Mouse (Mus musculus): ENCODE results near the gene Erf. TPM values are rescaled to one million over a fixed set of nuclear protein-coding genes. Genes with fewer than 3 reads are reported as not detected.
"Not testable (repeated sequence)": the region's sequence is repeated elsewhere in the genome, so short reads cannot be mapped to it uniquely, and the experiment has no call there.

Gene Erf
- polyA plus RNA-seq, 1 experiment from 2014 or later: 3.3 TPM

GRCm38 (mm10) chr7:25270652-25271633 is 20.4 kb upstream of the Erf start:
- H3K36me3 ChIP-seq (replicated peaks): 0 out of 2 replicates have a peak, but pooled peaks cover 3% of the 10 kb centered on the region
- no peak overlapping the region for H3K4me3 ChIP-seq
- no peaks in the 10 kb centered on the region for H3K9me3 ChIP-seq
- no peak overlapping the region for H3K27ac ChIP-seq
- ATAC-seq (replicated peaks): no peak
- H3K4me1 ChIP-seq: peaks cover 51% of the 10 kb centered on the region
- no peak overlapping the region for H3K9ac ChIP-seq
- 91% methylated on average over 35 of the region's 35 CpGs for WGBS
- H3K4me2 ChIP-seq: no peak overlapping the region; the same call in 1 of the 2 replicates
- H3K27me3 ChIP-seq (replicated peaks): no peaks in the 10 kb centered on the region

- Histone ChIP-seq H3K36me3 (replicated peaks) (no peaks in the 10 kb centered on the region), H3K4me3 (peak overlapping the region; percentile 85), H3K4me2 (peak overlapping the region; percentile 85), H3K27me3 (replicated peaks) (no peaks in the 10 kb centered on the region), H3K4me1 (peaks cover 39% of the 10 kb centered on the region), H3K9me3 (no peaks in the 10 kb centered on the region), H3K27ac (no peak overlapping the region), H3K9ac (peak overlapping the region; percentile 94)
- 81% methylated on average over 8 of the region's 8 CpGs for WGBS
- ATAC-seq (replicated peaks): no peak
Observed at GRCm38 (mm10) chr7:25269545-25270271, 19.1 kb upstream of the Erf start.

DNA sequence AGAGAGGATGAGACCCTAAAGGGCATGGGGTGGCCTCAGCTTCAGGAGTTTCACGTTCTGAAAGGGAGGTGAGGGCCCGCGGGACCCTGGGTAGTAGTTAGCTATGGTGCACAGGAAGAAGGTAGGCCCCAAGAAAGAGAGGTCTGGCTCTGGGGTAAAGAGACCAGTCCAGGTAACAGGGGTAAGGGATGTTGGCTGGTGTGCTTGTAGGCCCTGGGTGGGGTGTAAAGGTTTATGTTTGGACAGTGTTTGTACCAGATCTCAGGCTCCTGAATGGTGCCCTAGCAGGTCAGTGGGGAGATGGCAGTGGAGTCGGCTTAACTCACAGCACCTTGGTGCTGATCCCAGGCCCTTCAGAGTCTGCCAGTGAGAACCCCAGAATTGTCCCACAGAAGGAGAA is 18.5 kb upstream of the Erf start:
- Histone ChIP-seq H3K4me2 (peak overlapping the region; percentile 85), H3K27me3 (replicated peaks) (no peaks in the 10 kb centered on the region), H3K27ac (peak overlapping the region; percentile 90), H3K9ac (peak overlapping the region; percentile 94), H3K4me1 (peaks cover 35% of the 10 kb centered on the region), H3K4me3 (peak overlapping the region; percentile 85), H3K36me3 (replicated peaks) (no peaks in the 10 kb centered on the region), H3K9me3 (no peaks in the 10 kb centered on the region)
- WGBS: 52% methylated on average over 4 of the region's 4 CpGs
- ATAC-seq (replicated peaks): no peak

- no peaks in the 10 kb centered on the region for H3K9me3 ChIP-seq
Observed at GRCm38 (mm10) chr7:25268588-25268987, 18.0 kb upstream of the Erf start.

DNA sequence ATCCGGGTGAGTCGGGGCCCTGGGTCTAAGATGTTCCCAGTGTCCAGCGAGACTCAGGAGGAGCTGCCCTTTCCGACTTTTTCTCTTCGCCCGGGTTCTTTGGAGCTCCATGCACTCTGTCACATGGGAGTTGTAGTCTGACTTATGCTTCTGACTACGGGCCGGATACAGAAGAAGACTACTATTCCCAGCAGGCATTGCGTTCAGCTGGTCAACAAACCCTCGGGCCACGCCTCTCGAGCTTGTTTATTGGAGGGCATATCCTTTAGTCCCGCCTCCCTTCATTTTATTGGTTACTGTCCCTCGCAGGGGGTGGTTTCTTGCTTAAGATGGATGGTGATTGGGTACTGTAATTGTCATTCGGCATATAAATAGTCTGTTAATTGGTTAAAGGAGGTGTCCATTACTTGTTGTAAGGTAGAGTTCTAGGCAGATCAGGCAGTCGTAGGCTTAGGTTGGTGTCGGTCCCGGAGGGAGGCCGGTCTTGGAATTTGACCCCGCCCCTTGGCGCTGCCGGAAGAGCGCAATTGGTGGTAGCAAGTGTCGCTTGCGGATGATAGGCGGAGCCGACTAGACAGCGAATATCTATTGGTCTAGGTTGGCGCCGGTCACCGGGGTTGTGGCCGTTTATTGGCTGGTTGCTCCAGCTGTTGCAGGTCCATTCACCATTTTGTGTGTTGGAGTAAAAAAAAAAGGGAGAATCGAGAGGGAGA is 17.3 kb upstream of the Erf start:
- Histone ChIP-seq H3K4me2 (peak overlapping the region; percentile 85), H3K9ac (peak overlapping the region; percentile 94), H3K36me3 (replicated peaks) (no peaks in the 10 kb centered on the region), H3K27ac (peak overlapping the region; percentile 94), H3K4me1 (peaks cover 27% of the 10 kb centered on the region), H3K4me3 (peak overlapping the region; percentile 85), H3K27me3 (replicated peaks) (no peaks in the 10 kb centered on the region), H3K9me3 (no peaks in the 10 kb centered on the region)
- under 1% methylated on average over 33 of the region's 33 CpGs for WGBS
- ATAC-seq (replicated peaks): peak; percentile 97

More at GRCm38 (mm10) chr7:25268588-25268987, 18.0 kb upstream of the Erf start:
- H3K4me1 ChIP-seq: peaks cover 30% of the 10 kb centered on the region
- WGBS: 2% methylated on average over 7 of the region's 7 CpGs
- peak overlapping the region; percentile 90 for H3K27ac ChIP-seq
- peak overlapping the region; percentile 85 for H3K4me2 ChIP-seq
- ATAC-seq (replicated peaks): no peak
- H3K9ac ChIP-seq: peak overlapping the region; percentile 94
- no peaks in the 10 kb centered on the region for H3K36me3 ChIP-seq (replicated peaks)
- no peaks in the 10 kb centered on the region for H3K27me3 ChIP-seq (replicated peaks)
- H3K4me3 ChIP-seq: peak overlapping the region; percentile 85

GRCm38 (mm10) chr7:25267301-25267750 is 16.8 kb upstream of the Erf start, which contains the start of gene Cic:
Cic (plus strand) TSS chr7:25267704.
- 0% methylated on average over 29 of the region's 29 CpGs for WGBS

GRCm38 (mm10) chr7:25266180-25266962 is 15.8 kb upstream of the Erf start:
- no peak overlapping the region; the same call in 1 of the 2 replicates for H3K4me3 ChIP-seq

More at GRCm38 (mm10) chr7:25267301-25267750, 16.8 kb upstream of the Erf start, which contains the start of gene Cic:
- Histone ChIP-seq H3K4me1 (peaks cover 27% of the 10 kb centered on the region), H3K9ac (peak within 1 kb of the TSS; percentile 94), H3K36me3 (replicated peaks) (no peaks in the 10 kb centered on the region), H3K27ac (peak within 1 kb of the TSS; percentile 94), H3K4me3 (peak within 1 kb of the TSS; percentile 85), H3K4me2 (peak within 1 kb of the TSS; percentile 85), H3K27me3 (replicated peaks) (no peaks in the 10 kb centered on the region), H3K9me3 (no peaks in the 10 kb centered on the region)
- peak; percentile 90 for ATAC-seq (replicated peaks)

DNA sequence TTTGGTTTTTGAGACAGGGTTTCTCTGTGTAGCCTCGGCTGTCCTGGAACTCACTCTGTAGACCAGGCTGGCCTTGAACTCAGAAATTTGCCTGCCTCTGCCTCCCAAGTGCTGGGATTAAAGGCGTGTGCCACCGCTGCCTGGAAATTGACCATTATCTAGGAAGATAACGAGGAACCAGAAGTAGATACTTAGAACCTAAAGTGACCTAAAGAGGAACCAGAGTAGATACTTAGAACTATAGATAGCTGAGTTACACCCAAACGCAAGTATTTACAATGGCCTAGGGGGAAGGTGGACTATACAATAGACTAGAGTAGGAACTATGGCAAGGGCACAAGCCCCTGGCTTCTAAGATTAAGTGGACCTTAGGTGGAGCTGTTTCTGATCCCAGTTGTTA is 15.2 kb upstream of the Erf start:
- H3K4me2 ChIP-seq; H3K4me3 ChIP-seq; H3K9ac ChIP-seq; H3K36me3 ChIP-seq (replicated peaks); ATAC-seq (replicated peaks); H3K27ac ChIP-seq; H3K27me3 ChIP-seq (replicated peaks); H3K9me3 ChIP-seq: not testable (repeated sequence)
- peaks cover 26% of the 10 kb centered on the region for H3K4me1 ChIP-seq
- 90% methylated on average over 5 of the region's 5 CpGs for WGBS

More at GRCm38 (mm10) chr7:25266180-25266962, 15.8 kb upstream of the Erf start:
- 88% methylated on average over 8 of the region's 8 CpGs for WGBS
- H3K9ac ChIP-seq: peak overlapping the region; percentile 1; the same call in 1 of the 2 replicates
- H3K27ac ChIP-seq: no peak overlapping the region
- ATAC-seq (replicated peaks): no peak
- H3K27me3 ChIP-seq (replicated peaks): no peaks in the 10 kb centered on the region
- H3K36me3 ChIP-seq (replicated peaks): no peaks in the 10 kb centered on the region
- H3K4me1 ChIP-seq: peaks cover 27% of the 10 kb centered on the region
- H3K4me2 ChIP-seq: peak overlapping the region; percentile 54; the same call in 1 of the 2 replicates
- no peaks in the 10 kb centered on the region for H3K9me3 ChIP-seq

GRCm38 (mm10) chr7:25263968-25264870 is 13.7 kb upstream of the Erf start:
- no peak overlapping the region for H3K27ac ChIP-seq
- ATAC-seq (replicated peaks): no peak
- no peak overlapping the region for H3K9ac ChIP-seq
- H3K36me3 ChIP-seq (replicated peaks): no peaks in the 10 kb centered on the region
- no peak overlapping the region for H3K4me2 ChIP-seq
- H3K27me3 ChIP-seq (replicated peaks): no peaks in the 10 kb centered on the region
- WGBS: 29% methylated on average over 17 of the region's 17 CpGs
- H3K4me3 ChIP-seq: no peak overlapping the region
- no peaks in the 10 kb centered on the region for H3K9me3 ChIP-seq
- H3K4me1 ChIP-seq: peaks cover 11% of the 10 kb centered on the region

GRCm38 (mm10) chr7:25261896-25262295 is 11.3 kb upstream of the Erf start:
- 72% methylated on average over 1 of the region's 1 CpGs for WGBS
- Histone ChIP-seq H3K9ac (no peak overlapping the region), H3K27me3 (replicated peaks) (no peaks in the 10 kb centered on the region), H3K4me2 (no peak overlapping the region), H3K4me1 (peaks cover 2% of the 10 kb centered on the region), H3K9me3 (no peaks in the 10 kb centered on the region), H3K36me3 (replicated peaks) (no peaks in the 10 kb centered on the region), H3K4me3 (no peak overlapping the region), H3K27ac (no peak overlapping the region)
- ATAC-seq (replicated peaks): no peak
